In the genomic region with DNA sequence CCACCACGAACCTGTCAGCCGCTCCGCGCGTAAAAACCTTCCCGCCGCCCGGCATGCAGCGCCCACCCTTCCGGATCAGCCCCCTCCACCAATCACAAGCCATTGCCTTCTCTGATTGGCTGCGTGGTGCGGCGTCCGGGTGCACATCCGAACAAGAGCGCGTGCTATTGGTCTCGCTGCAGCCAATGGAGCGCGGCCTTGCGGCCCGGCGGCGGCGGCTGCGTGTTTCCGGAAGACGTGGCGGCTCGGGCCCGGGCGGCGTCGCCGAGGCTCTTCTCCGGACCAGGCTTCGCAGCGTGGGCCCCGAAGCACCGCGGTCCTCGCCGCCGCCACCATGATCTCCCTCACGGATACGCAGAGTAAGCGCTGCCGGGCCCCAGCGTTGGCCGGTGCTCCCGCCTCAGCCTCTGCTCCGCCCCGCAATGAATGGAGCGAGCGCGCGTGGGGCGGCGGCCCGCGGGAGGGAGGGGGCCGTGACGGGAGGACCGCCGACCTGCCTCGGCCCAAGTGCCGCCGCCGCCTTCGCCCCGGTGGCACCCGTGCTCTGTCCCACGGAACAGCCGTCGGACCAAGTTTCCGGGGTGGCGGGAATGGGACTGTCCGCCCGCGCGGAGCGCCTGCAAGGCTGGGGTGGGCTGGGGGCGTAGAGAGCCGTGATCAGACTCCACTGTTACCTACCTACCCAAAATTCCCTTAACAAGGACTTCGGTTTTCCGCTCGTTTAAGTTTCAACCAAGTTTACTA, we compare ENCODE assay signal across 8 mouse cellular contexts. TPM values are rescaled to one million over a fixed set of nuclear protein-coding genes. Genes with fewer than 3 reads are reported as not detected.
DNase-seq lines count a peak whose midpoint lies in the region; ATAC-seq and TF ChIP-seq lines count a peak whose summit lies in the region.

A gene (minus strand): TSS at position 77 of the 744 bp plus-strand sequence.
A gene (plus strand): TSS at position 211 of the 744 bp plus-strand sequence.

- peak; percentile 98 for DNase-seq in CD4-positive helper T cell, adult 2 months (ENCODE audit: low read depth, low spot score)
- DNase-seq in brain, embryonic 18.5 days (ENCODE audit: low read depth, low spot score), result peak; percentile 93
- DNase-seq in kidney, postnatal 0 days (ENCODE audit: low spot score), result peak; percentile 97
- DNase-seq in liver, embryonic 11.5 days (ENCODE audit: low spot score), result peak; percentile 96
- peak; percentile 99 for DNase-seq in naive thymus-derived CD4-positive, alpha-beta T cell, adult 2 months (ENCODE audit: low read depth)

- no peak within 1 kb of the TSS for H3K27ac ChIP-seq in heart, embryonic 12.5 days (ENCODE audit: poor library complexity, severe bottlenecking)
- 0 out of 2 replicates have a peak within 1 kb of the TSS, but pooled peaks have one; percentile 51 for H3K27ac ChIP-seq in kidney, postnatal 0 days
- H3K27ac ChIP-seq in liver, embryonic 11.5 days (ENCODE audit: low read depth, low read length), result peak within 1 kb of the TSS; percentile 70
- H3K27ac ChIP-seq in stomach, embryonic 14.5 days (ENCODE audit: low read length), result no peak within 1 kb of the TSS

- ATAC-seq in erythroid progenitor cell, adult 5-6 weeks (replicated peaks; ENCODE audit: low FRiP score, poor library complexity, severe bottlenecking), result peak; percentile 96
- peak; percentile 100 for ATAC-seq in heart, embryonic 12.5 days (ENCODE audit: insufficient number of reproducible peaks, low FRiP score)
- peak; percentile 100 for ATAC-seq in kidney, postnatal 0 days (replicated peaks; ENCODE audit: low FRiP score, low read depth)
- peak; percentile 98 for ATAC-seq in liver, embryonic 11.5 days (replicated peaks; ENCODE audit: low FRiP score)
- peak; percentile 100 for ATAC-seq in stomach, embryonic 14.5 days (ENCODE audit: insufficient number of reproducible peaks, insufficient read depth, low FRiP score, low read depth)

- H3K36me3 ChIP-seq in heart, embryonic 12.5 days, result no peaks in the 10 kb centered on the region
- no peaks in the 10 kb centered on the region for H3K36me3 ChIP-seq in kidney, postnatal 0 days (ENCODE audit: insufficient read depth, low read length)
- no peaks in the 10 kb centered on the region for H3K36me3 ChIP-seq in liver, embryonic 11.5 days (ENCODE audit: control insufficient read depth, insufficient read depth, low read length)
- H3K36me3 ChIP-seq in stomach, embryonic 14.5 days (ENCODE audit: control insufficient read depth, insufficient read depth, low read length), result no peaks in the 10 kb centered on the region; the same call in 1 of the 2 replicates

- TF ChIP-seq CTCF in kidney, postnatal 0 days (IDR thresholded peaks at IDR 0.05; ENCODE audit: low read depth), result no peak

- H3K4me2 ChIP-seq in heart, embryonic 12.5 days, result peak within 1 kb of the TSS; percentile 91
- peak within 1 kb of the TSS; percentile 80 for H3K4me2 ChIP-seq in kidney, postnatal 0 days (ENCODE audit: low read length)
- H3K4me2 ChIP-seq in liver, embryonic 11.5 days, result peak within 1 kb of the TSS; percentile 87
- H3K4me2 ChIP-seq in stomach, embryonic 14.5 days (replicated peaks; ENCODE audit: low read depth, low read length), result peak within 1 kb of the TSS; percentile 83

- WGBS in heart, embryonic 12.5 days, result under 1% methylated on average over 85 of the region's 87 CpGs
- under 1% methylated on average over 73 of the region's 87 CpGs for WGBS in kidney, postnatal 0 days
- under 1% methylated on average over 87 of the region's 87 CpGs for WGBS in liver, embryonic 11.5 days
- 2% methylated on average over 72 of the region's 87 CpGs for WGBS in stomach, embryonic 14.5 days

- peak within 1 kb of the TSS; percentile 98 for H3K4me3 ChIP-seq in heart, embryonic 12.5 days
- H3K4me3 ChIP-seq in kidney, postnatal 0 days (replicated peaks; ENCODE audit: low read depth, low read length), result peak within 1 kb of the TSS; percentile 98
- peak within 1 kb of the TSS; percentile 97 for H3K4me3 ChIP-seq in liver, embryonic 11.5 days (ENCODE audit: low read depth, low read length)
- peak within 1 kb of the TSS; percentile 97 for H3K4me3 ChIP-seq in stomach, embryonic 14.5 days (ENCODE audit: low read depth, low read length)

- H3K9me3 ChIP-seq in heart, embryonic 12.5 days (replicated peaks), result no peaks in the 10 kb centered on the region
- no peaks in the 10 kb centered on the region for H3K9me3 ChIP-seq in kidney, postnatal 0 days (replicated peaks; ENCODE audit: low read length)
- no peaks in the 10 kb centered on the region for H3K9me3 ChIP-seq in liver, embryonic 11.5 days (ENCODE audit: control insufficient read depth, low read length)
- no peaks in the 10 kb centered on the region for H3K9me3 ChIP-seq in stomach, embryonic 14.5 days (ENCODE audit: control insufficient read depth, low read depth, low read length)

- no peaks in the 10 kb centered on the region for H3K27me3 ChIP-seq in heart, embryonic 12.5 days (replicated peaks)
- H3K27me3 ChIP-seq in kidney, postnatal 0 days (ENCODE audit: insufficient read depth, low read length), result no peaks in the 10 kb centered on the region
- no peaks in the 10 kb centered on the region for H3K27me3 ChIP-seq in liver, embryonic 11.5 days (replicated peaks; ENCODE audit: control insufficient read depth, insufficient read depth, low read length)
- H3K27me3 ChIP-seq in stomach, embryonic 14.5 days (ENCODE audit: control insufficient read depth, insufficient read depth, low read length), result no peaks in the 10 kb centered on the region

- peaks cover 29% of the 10 kb centered on the region for H3K4me1 ChIP-seq in heart, embryonic 12.5 days (replicated peaks)
- H3K4me1 ChIP-seq in kidney, postnatal 0 days (replicated peaks; ENCODE audit: insufficient read depth, low read length), result 0 out of 2 replicates have a peak, but pooled peaks cover 8% of the 10 kb centered on the region
- H3K4me1 ChIP-seq in liver, embryonic 11.5 days (replicated peaks; ENCODE audit: control insufficient read depth, insufficient read depth, low read length), result peaks cover 12% of the 10 kb centered on the region
- peaks cover 10% of the 10 kb centered on the region; the same call in 1 of the 2 replicates for H3K4me1 ChIP-seq in stomach, embryonic 14.5 days (ENCODE audit: control insufficient read depth, insufficient read depth, low read length)

- peak within 1 kb of the TSS; percentile 84 for H3K9ac ChIP-seq in heart, embryonic 12.5 days
- peak within 1 kb of the TSS; percentile 91 for H3K9ac ChIP-seq in kidney, postnatal 0 days (ENCODE audit: low read depth, low read length)
- H3K9ac ChIP-seq in liver, embryonic 11.5 days (ENCODE audit: low read depth, low read length), result peak within 1 kb of the TSS; percentile 95
- H3K9ac ChIP-seq in stomach, embryonic 14.5 days (replicated peaks; ENCODE audit: low read depth, low read length), result peak within 1 kb of the TSS; percentile 92

RNA-seq across cellular contexts. Expression of the first gene that starts in this region (rescaled TPM):
- total RNA-seq in erythroid progenitor cell, adult 5-6 weeks (2015; ENCODE audit: low replicate concordance), result 23.1 and 52.6 TPM in 2 replicates
- 17.1 and 23.3 TPM in 2 replicates for total RNA-seq in erythroid progenitor cell, adult 5-6 weeks (2017; ENCODE audit: low replicate concordance)
- polyA plus RNA-seq in heart, embryonic 12.5 days (2016; fragmentation: Nextera tagmentation; extraction: Ambion mirVana), result 24.0 and 24.1 TPM in 2 replicates
- polyA plus RNA-seq in kidney, postnatal 0 days (2015; fragmentation: Nextera tagmentation; extraction: Ambion mirVana), result 14.9 and 17.1 TPM in 2 replicates
- 33.5 and 37.7 TPM in 2 replicates for polyA plus RNA-seq in liver, embryonic 11.5 days (2014; fragmentation: Nextera tagmentation; extraction: Ambion mirVana)
- polyA plus RNA-seq in stomach, embryonic 14.5 days (2014; fragmentation: Nextera tagmentation; extraction: Ambion mirVana), result 25.7 and 32.9 TPM in 2 replicates

RNA-seq across cellular contexts. Expression of the second gene that starts in this region (rescaled TPM):
- total RNA-seq in erythroid progenitor cell, adult 5-6 weeks (2015; ENCODE audit: low replicate concordance), result 13.8 and 19.5 TPM in 2 replicates
- total RNA-seq in erythroid progenitor cell, adult 5-6 weeks (2017; ENCODE audit: low replicate concordance), result 19.9 and 30.9 TPM in 2 replicates
- 89.9 and 91.5 TPM in 2 replicates for polyA plus RNA-seq in heart, embryonic 12.5 days (2016; fragmentation: Nextera tagmentation; extraction: Ambion mirVana)
- 68.7 and 79.5 TPM in 2 replicates for polyA plus RNA-seq in kidney, postnatal 0 days (2015; fragmentation: Nextera tagmentation; extraction: Ambion mirVana)
- polyA plus RNA-seq in liver, embryonic 11.5 days (2014; fragmentation: Nextera tagmentation; extraction: Ambion mirVana), result 80.6 and 86.5 TPM in 2 replicates
- polyA plus RNA-seq in stomach, embryonic 14.5 days (2014; fragmentation: Nextera tagmentation; extraction: Ambion mirVana), result 109 and 112 TPM in 2 replicates

Comparison
In these comparisons a context has a peak if more than half of its experiments do, and no peak if none do; other contexts are left out.
1. H3K27ac ChIP-seq: peak in kidney, postnatal 0 days (single experiment) and liver, embryonic 11.5 days (single experiment); none in heart, embryonic 12.5 days (single experiment) and stomach, embryonic 14.5 days (single experiment).
2. Peak in every context shown above with its lines, with median percentiles within 50 percentile points of each other: DNase-seq, ATAC-seq, H3K4me2 ChIP-seq, H3K4me3 ChIP-seq and H3K9ac ChIP-seq.